In genomic region chr19:37320802-37321619, GRCm38 (mm10) we compare ENCODE assay signal across 10 mouse cellular contexts. TPM values are rescaled to one million over a fixed set of nuclear protein-coding genes. Genes with fewer than 3 reads are reported as not detected.
A peak's percentile ranks its signal among the peaks of the same experiment; 100 is the strongest.
DNase-seq lines count a peak whose midpoint lies in the region; ATAC-seq lines count a peak whose summit lies in the region.
"Had no signal": no experiment of that assay in that cellular context is flagged by ENCODE, and none has a peak within 500 bp of the region (broad histone marks: within the 10 kb centered on the region; RNA-seq: fewer than 3 reads in every experiment).

No protein-coding gene starts in this region.

- H3K27ac ChIP-seq in heart, embryonic 13.5 days (replicated peaks), result peak overlapping the region; percentile 72
- no peak overlapping the region for H3K27ac ChIP-seq in embryonic facial prominence, embryonic 10.5 days (replicated peaks)

- no peak overlapping the region for H3K9ac ChIP-seq in heart, embryonic 13.5 days

- H3K27me3 ChIP-seq in heart, embryonic 13.5 days (replicated peaks), result no peaks in the 10 kb centered on the region
- H3K27me3 ChIP-seq in embryonic facial prominence, embryonic 10.5 days (replicated peaks; ENCODE audit: low read depth, poor library complexity, severe bottlenecking), result no peaks in the 10 kb centered on the region
- H3K27me3 ChIP-seq: megakaryocyte, embryonic 14.5 days had no signal

- H3K4me2 ChIP-seq in heart, embryonic 13.5 days, result no peak overlapping the region

- peaks cover 55% of the 10 kb centered on the region for H3K36me3 ChIP-seq in heart, embryonic 13.5 days
- H3K36me3 ChIP-seq in embryonic facial prominence, embryonic 10.5 days (replicated peaks), result peaks cover 26% of the 10 kb centered on the region

- H3K4me3 ChIP-seq in heart, embryonic 13.5 days, result no peak overlapping the region
- H3K4me3 ChIP-seq in embryonic facial prominence, embryonic 10.5 days, result no peak overlapping the region
- H3K4me3 ChIP-seq: megakaryocyte, embryonic 14.5 days had no signal

- DNase-seq in heart, postnatal 36 days, result no peak
- peak; percentile 10 for DNase-seq in 3T3-L1 (ENCODE audit: low read depth, low spot score)
- peak; percentile 44 for DNase-seq in adrenal gland, adult 8-10 months
- DNase-seq in gastrocnemius, postnatal 25 days, result peak; percentile 13
- no peak for DNase-seq in embryonic facial prominence, embryonic 10.5 days (ENCODE audit: low spot score)
- DNase-seq in right cerebral cortex, postnatal 14 days, result no peak

- peaks cover 25% of the 10 kb centered on the region for H3K4me1 ChIP-seq in heart, embryonic 13.5 days
- H3K4me1 ChIP-seq in embryonic facial prominence, embryonic 10.5 days, result no peaks in the 10 kb centered on the region
- H3K4me1 ChIP-seq: megakaryocyte, embryonic 14.5 days had no signal

- H3K9me3 ChIP-seq in heart, embryonic 13.5 days, result no peaks in the 10 kb centered on the region
- H3K9me3 ChIP-seq in embryonic facial prominence, embryonic 10.5 days, result no peaks in the 10 kb centered on the region
- H3K9me3 ChIP-seq: megakaryocyte, embryonic 14.5 days had no signal

- WGBS in heart, embryonic 13.5 days, result 71% methylated on average over 16 of the region's 16 CpGs
- 91% methylated on average over 16 of the region's 16 CpGs for WGBS in embryonic facial prominence, embryonic 10.5 days

- no peak for ATAC-seq in heart, embryonic 13.5 days (ENCODE audit: extremely low read depth, insufficient number of reproducible peaks, low FRiP score, low TSS enrichment)
- ATAC-seq in megakaryocyte, adult 5-6 weeks (ENCODE audit: poor library complexity, severe bottlenecking), result no peak
- ATAC-seq: intestine, embryonic 16.5 days had no signal

- intact Hi-C loops in heart, postnatal 36 days (cut with DNase I), result no loop called here

RNA-seq across cellular contexts. Expression of gene Ide, which starts 16.6 kb away (rescaled TPM):
- 52.5 and 59.0 TPM in 2 replicates for polyA plus RNA-seq in heart, embryonic 13.5 days (2015; fragmentation: Nextera tagmentation; extraction: Ambion mirVana)
- total RNA-seq in heart, postnatal 36 days (2021), result 10 to 100 TPM; 69.1 to 71.1 TPM
- total RNA-seq in adrenal gland, adult 8-10 months (2022), result 100 to 1,000 TPM in 1 of 4 experiments, 10 to 100 TPM in 3; 81.5 to 153 (median 83.3) TPM
- 10 to 100 TPM; 90.1 to 93.5 TPM for total RNA-seq in gastrocnemius, postnatal 25 days (2021)
- 40.9 and 49.6 TPM in 2 replicates for polyA plus RNA-seq in embryonic facial prominence, embryonic 10.5 days (2016; fragmentation: Nextera tagmentation; extraction: Ambion mirVana)
- total RNA-seq in megakaryocyte, adult 5-6 weeks (2015), result 41.2 and 47.1 TPM in 2 replicates
- 32.2 and 45.0 TPM in 2 replicates for total RNA-seq in megakaryocyte, adult 5-6 weeks (2017)

RNA-seq across cellular contexts. Expression of gene Kif11, which starts 55.2 kb away (rescaled TPM):
- 39.5 and 42.0 TPM in 2 replicates for polyA plus RNA-seq in heart, embryonic 13.5 days (2015; fragmentation: Nextera tagmentation; extraction: Ambion mirVana)
- total RNA-seq in heart, postnatal 36 days (2021), result 1 to 10 TPM in 1 of 2 experiments, under 1 TPM in 1; 0.89 to 1.0 TPM
- 1 to 10 TPM in 3 of 4 experiments, under 1 TPM in 1; 0.99 to 1.3 (median 1.1) TPM for total RNA-seq in adrenal gland, adult 8-10 months (2022)
- total RNA-seq in gastrocnemius, postnatal 25 days (2021), result 1 to 10 TPM in 1 of 2 experiments, under 1 TPM in 1; 0.69 to 1.0 TPM
- 86.0 and 87.4 TPM in 2 replicates for polyA plus RNA-seq in embryonic facial prominence, embryonic 10.5 days (2016; fragmentation: Nextera tagmentation; extraction: Ambion mirVana)
- 128 and 136 TPM in 2 replicates for total RNA-seq in megakaryocyte, adult 5-6 weeks (2015)
- 223 and 233 TPM in 2 replicates for total RNA-seq in megakaryocyte, adult 5-6 weeks (2017)

Comparison
In these comparisons a context has a peak if more than half of its experiments do, and no peak if none do; other contexts are left out.
1. DNase-seq: peak in 3T3-L1 (single experiment), adrenal gland, adult 8-10 months (single experiment) and gastrocnemius, postnatal 25 days (single experiment); none in heart, postnatal 36 days (0 of 2), embryonic facial prominence, embryonic 10.5 days (single experiment) and right cerebral cortex, postnatal 14 days (single experiment).
2. RNA of gene Kif11, which starts 55.2 kb away (total RNA-seq): 128 to 233 TPM in megakaryocyte, adult 5-6 weeks; 0.99 to 1.3 TPM in adrenal gland, adult 8-10 months, 0.89 to 1.0 TPM in heart, postnatal 36 days and 0.69 to 1.0 TPM in gastrocnemius, postnatal 25 days; every median in the first group is over 10 times any median in the second.